Mouse (Mus musculus): ENCODE measurements around the gene Kcnk4. TPM values are rescaled to one million over a fixed set of nuclear protein-coding genes. Genes with fewer than 3 reads are reported as not detected.
A peak's percentile ranks its signal among the peaks of the same experiment; 100 is the strongest.

Kcnk4 gene
- polyA plus RNA-seq, 1 experiment from 2014 or later = 0.35 TPM

GRCm38 (mm10) chr19:6918321-6918720 is 16.0 kb downstream of the Kcnk4 start:
- H3K9ac ChIP-seq (replicated peaks; ENCODE audit: low read depth, low read length) = no peak overlapping the region
- H3K4me1 ChIP-seq (ENCODE audit: control insufficient read depth, insufficient read depth, low read length) = peaks cover 12% of the 10 kb centered on the region
- 84% methylated on average over 4 of the region's 4 CpGs for WGBS
- ATAC-seq (ENCODE audit: insufficient number of reproducible peaks, insufficient read depth, low FRiP score, low read depth) = no peak
- H3K4me2 ChIP-seq (replicated peaks; ENCODE audit: low read depth, low read length) = no peak overlapping the region
- no peaks in the 10 kb centered on the region for H3K9me3 ChIP-seq (ENCODE audit: control insufficient read depth, low read depth, low read length)
- no peaks in the 10 kb centered on the region for H3K27me3 ChIP-seq (ENCODE audit: control insufficient read depth, insufficient read depth, low read length)
- no peak overlapping the region for H3K4me3 ChIP-seq (ENCODE audit: low read depth, low read length)
- H3K36me3 ChIP-seq (ENCODE audit: control insufficient read depth, insufficient read depth, low read length) = peaks cover 1% of the 10 kb centered on the region; the same call in 1 of the 2 replicates
- H3K27ac ChIP-seq (ENCODE audit: low read length) = 0 out of 2 replicates have a peak overlapping the region, but pooled peaks have one; percentile 21

GRCm38 (mm10) chr19:6916496-6916895 is 17.8 kb downstream of the Kcnk4 start:
- H3K9me3 ChIP-seq (ENCODE audit: control insufficient read depth, low read depth, low read length) = no peaks in the 10 kb centered on the region
- H3K9ac ChIP-seq (replicated peaks; ENCODE audit: low read depth, low read length) = 0 out of 2 replicates have a peak overlapping the region, but pooled peaks have one; percentile 6
- H3K27ac ChIP-seq (ENCODE audit: low read length) = no peak overlapping the region
- H3K27me3 ChIP-seq (ENCODE audit: control insufficient read depth, insufficient read depth, low read length) = no peaks in the 10 kb centered on the region
- no peak for ATAC-seq (ENCODE audit: insufficient number of reproducible peaks, insufficient read depth, low FRiP score, low read depth)
- H3K4me1 ChIP-seq (ENCODE audit: control insufficient read depth, insufficient read depth, low read length) = peaks cover 12% of the 10 kb centered on the region
- 72% methylated on average over 4 of the region's 4 CpGs for WGBS
- H3K36me3 ChIP-seq (ENCODE audit: control insufficient read depth, insufficient read depth, low read length) = peaks cover 19% of the 10 kb centered on the region
- H3K4me2 ChIP-seq (replicated peaks; ENCODE audit: low read depth, low read length) = no peak overlapping the region
- no peak overlapping the region for H3K4me3 ChIP-seq (ENCODE audit: low read depth, low read length)

- no peak overlapping the region for H3K27ac ChIP-seq (ENCODE audit: low read length)
- no peak overlapping the region for H3K9ac ChIP-seq (replicated peaks; ENCODE audit: low read depth, low read length)
- H3K9me3 ChIP-seq (ENCODE audit: control insufficient read depth, low read depth, low read length) = no peaks in the 10 kb centered on the region
- peaks cover 24% of the 10 kb centered on the region for H3K36me3 ChIP-seq (ENCODE audit: control insufficient read depth, insufficient read depth, low read length)
- ATAC-seq (ENCODE audit: insufficient number of reproducible peaks, insufficient read depth, low FRiP score, low read depth) = no peak
- H3K4me2 ChIP-seq (replicated peaks; ENCODE audit: low read depth, low read length) = no peak overlapping the region
- H3K4me1 ChIP-seq (ENCODE audit: control insufficient read depth, insufficient read depth, low read length) = peaks cover 12% of the 10 kb centered on the region
- no peaks in the 10 kb centered on the region for H3K27me3 ChIP-seq (ENCODE audit: control insufficient read depth, insufficient read depth, low read length)
- no peak overlapping the region for H3K4me3 ChIP-seq (ENCODE audit: low read depth, low read length)
- WGBS = 83% methylated on average over 4 of the region's 4 CpGs
Observed at GRCm38 (mm10) chr19:6915276-6915675, 19.0 kb downstream of the Kcnk4 start.

DNA sequence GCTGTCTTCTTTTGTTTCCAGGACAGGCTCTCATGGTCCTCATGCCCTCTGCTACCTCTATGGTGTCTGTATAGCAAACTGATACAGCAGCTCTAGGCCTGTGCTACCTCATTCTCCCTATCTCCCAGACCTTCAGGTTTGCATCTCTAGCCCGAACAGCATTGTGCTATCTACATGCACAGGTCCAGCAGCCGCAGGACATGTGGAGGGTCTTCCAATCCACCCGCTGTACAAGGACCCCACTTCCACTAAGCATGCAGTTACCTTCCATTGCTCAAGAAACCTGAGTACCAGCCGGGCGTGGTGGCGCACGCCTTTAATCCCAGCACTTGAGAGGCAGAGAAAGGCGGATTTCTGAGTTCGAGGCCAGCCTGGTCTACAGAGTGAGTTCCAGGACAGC is 19.8 kb downstream of the Kcnk4 start:
- H3K9ac ChIP-seq (replicated peaks; ENCODE audit: low read depth, low read length) = no peak overlapping the region
- peaks cover 7% of the 10 kb centered on the region; the same call in 1 of the 2 replicates for H3K4me1 ChIP-seq (ENCODE audit: control insufficient read depth, insufficient read depth, low read length)
- no peak overlapping the region for H3K4me2 ChIP-seq (replicated peaks; ENCODE audit: low read depth, low read length)
- peaks cover 24% of the 10 kb centered on the region for H3K36me3 ChIP-seq (ENCODE audit: control insufficient read depth, insufficient read depth, low read length)
- H3K4me3 ChIP-seq (ENCODE audit: low read depth, low read length) = no peak overlapping the region
- no peaks in the 10 kb centered on the region for H3K27me3 ChIP-seq (ENCODE audit: control insufficient read depth, insufficient read depth, low read length)
- H3K27ac ChIP-seq (ENCODE audit: low read length) = no peak overlapping the region
- ATAC-seq (ENCODE audit: insufficient number of reproducible peaks, insufficient read depth, low FRiP score, low read depth) = no peak
- H3K9me3 ChIP-seq (ENCODE audit: control insufficient read depth, low read depth, low read length) = no peaks in the 10 kb centered on the region
- WGBS = 90% methylated on average over 9 of the region's 9 CpGs

DNA sequence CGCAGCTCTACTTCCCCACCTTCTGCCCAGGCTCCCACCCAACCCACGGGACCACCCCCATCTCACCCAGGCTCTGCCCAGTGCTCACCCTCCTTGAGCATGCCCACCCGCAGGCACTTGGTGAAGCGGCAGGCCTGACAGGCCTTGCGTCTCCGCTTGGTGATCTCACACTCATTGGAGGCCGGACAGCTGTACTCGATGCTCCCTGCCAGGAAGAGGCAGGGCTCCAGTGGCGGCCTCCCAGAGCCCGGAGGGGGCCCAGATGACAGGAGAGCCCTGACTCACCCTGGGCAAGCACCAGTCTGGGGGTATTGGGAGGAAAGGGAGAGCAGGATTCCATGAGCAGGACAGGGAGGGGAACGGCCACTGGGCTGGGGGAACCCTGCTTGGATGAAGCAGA is 20.3 kb downstream of the Kcnk4 start:
- Histone ChIP-seq H3K27ac (ENCODE audit: low read length) (no peak overlapping the region), H3K9me3 (ENCODE audit: control insufficient read depth, low read depth, low read length) (no peaks in the 10 kb centered on the region), H3K4me3 (ENCODE audit: low read depth, low read length) (no peak overlapping the region), H3K36me3 (ENCODE audit: control insufficient read depth, insufficient read depth, low read length) (peaks cover 24% of the 10 kb centered on the region), H3K9ac (replicated peaks; ENCODE audit: low read depth, low read length) (no peak overlapping the region), H3K4me2 (replicated peaks; ENCODE audit: low read depth, low read length) (no peak overlapping the region), H3K27me3 (ENCODE audit: control insufficient read depth, insufficient read depth, low read length) (no peaks in the 10 kb centered on the region), H3K4me1 (ENCODE audit: control insufficient read depth, insufficient read depth, low read length) (peaks cover 7% of the 10 kb centered on the region; the same call in 1 of the 2 replicates)
- WGBS = 83% methylated on average over 11 of the region's 11 CpGs
- ATAC-seq (ENCODE audit: insufficient number of reproducible peaks, insufficient read depth, low FRiP score, low read depth) = no peak

DNA sequence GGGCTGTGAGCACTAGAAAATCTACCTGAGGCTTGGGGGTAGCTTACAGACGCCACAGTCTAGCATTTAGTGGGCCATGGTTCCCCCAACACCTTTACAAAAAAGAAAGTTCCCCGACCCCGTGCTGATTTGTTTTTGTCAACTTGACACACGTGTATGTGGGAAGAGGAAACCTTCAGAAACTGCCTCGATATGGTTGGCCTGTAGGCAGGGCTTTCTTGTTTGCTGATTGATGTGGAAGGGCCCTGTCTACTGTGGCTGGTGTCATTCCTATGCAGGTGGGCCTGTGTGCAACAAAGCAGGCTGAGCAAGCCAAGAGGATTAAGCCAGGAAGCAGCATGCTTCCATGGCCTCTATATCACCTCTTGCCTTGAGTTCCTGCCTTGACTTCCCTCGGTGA is 21.3 kb downstream of the Kcnk4 start:
- 76% methylated on average over 6 of the region's 6 CpGs for WGBS
- no peaks in the 10 kb centered on the region for H3K9me3 ChIP-seq (ENCODE audit: control insufficient read depth, low read depth, low read length)
- no peak overlapping the region for H3K9ac ChIP-seq (replicated peaks; ENCODE audit: low read depth, low read length)
- H3K27ac ChIP-seq (ENCODE audit: low read length) = no peak overlapping the region
- no peak overlapping the region for H3K4me3 ChIP-seq (ENCODE audit: low read depth, low read length)
- peaks cover 24% of the 10 kb centered on the region for H3K36me3 ChIP-seq (ENCODE audit: control insufficient read depth, insufficient read depth, low read length)
- no peaks in the 10 kb centered on the region for H3K27me3 ChIP-seq (ENCODE audit: control insufficient read depth, insufficient read depth, low read length)
- no peak overlapping the region for H3K4me2 ChIP-seq (replicated peaks; ENCODE audit: low read depth, low read length)
- no peak for ATAC-seq (ENCODE audit: insufficient number of reproducible peaks, insufficient read depth, low FRiP score, low read depth)
- peaks cover 13% of the 10 kb centered on the region; the same call in 1 of the 2 replicates for H3K4me1 ChIP-seq (ENCODE audit: control insufficient read depth, insufficient read depth, low read length)

- no peaks in the 10 kb centered on the region for H3K9me3 ChIP-seq (ENCODE audit: control insufficient read depth, low read depth, low read length)
- no peaks in the 10 kb centered on the region for H3K27me3 ChIP-seq (ENCODE audit: control insufficient read depth, insufficient read depth, low read length)
- H3K36me3 ChIP-seq (ENCODE audit: control insufficient read depth, insufficient read depth, low read length) = peaks cover 24% of the 10 kb centered on the region
- ATAC-seq (ENCODE audit: insufficient number of reproducible peaks, insufficient read depth, low FRiP score, low read depth) = no peak
- H3K4me2 ChIP-seq (replicated peaks; ENCODE audit: low read depth, low read length) = no peak overlapping the region
- H3K27ac ChIP-seq (ENCODE audit: low read length) = no peak overlapping the region
- WGBS = 88% methylated on average over 15 of the region's 15 CpGs
- H3K9ac ChIP-seq (replicated peaks; ENCODE audit: low read depth, low read length) = no peak overlapping the region
- no peak overlapping the region for H3K4me3 ChIP-seq (ENCODE audit: low read depth, low read length)
- H3K4me1 ChIP-seq (ENCODE audit: control insufficient read depth, insufficient read depth, low read length) = peaks cover 20% of the 10 kb centered on the region; the same call in 1 of the 2 replicates
Observed at GRCm38 (mm10) chr19:6912205-6912970, 21.9 kb downstream of the Kcnk4 start.

GRCm38 (mm10) chr19:6911101-6912074 is 22.9 kb downstream of the Kcnk4 start:
- Histone ChIP-seq H3K4me3 (ENCODE audit: low read depth, low read length) (peak overlapping the region; percentile 57; the same call in 1 of the 2 replicates), H3K27ac (ENCODE audit: low read length) (no peak overlapping the region), H3K9me3 (ENCODE audit: control insufficient read depth, low read depth, low read length) (no peaks in the 10 kb centered on the region), H3K36me3 (ENCODE audit: control insufficient read depth, insufficient read depth, low read length) (peaks cover 31% of the 10 kb centered on the region), H3K27me3 (ENCODE audit: control insufficient read depth, insufficient read depth, low read length) (no peaks in the 10 kb centered on the region), H3K4me2 (replicated peaks; ENCODE audit: low read depth, low read length) (peak overlapping the region; percentile 88), H3K9ac (replicated peaks; ENCODE audit: low read depth, low read length) (no peak overlapping the region; the same call in 1 of the 2 replicates), H3K4me1 (ENCODE audit: control insufficient read depth, insufficient read depth, low read length) (peaks cover 20% of the 10 kb centered on the region; the same call in 1 of the 2 replicates)
- WGBS = 88% methylated on average over 19 of the region's 19 CpGs
- ATAC-seq (ENCODE audit: insufficient number of reproducible peaks, insufficient read depth, low FRiP score, low read depth) = no peak

Measured in stomach, embryonic 14.5 days (tissue).